In genomic region chr9:66991750-66992410, GRCm38 (mm10) we compare ENCODE assay signal across 14 mouse cellular contexts. TPM values are rescaled to one million over a fixed set of nuclear protein-coding genes. Genes with fewer than 3 reads are reported as not detected.
A peak's percentile ranks its signal among the peaks of the same experiment; 100 is the strongest.
DNase-seq lines count a peak whose midpoint lies in the region; ATAC-seq and TF ChIP-seq lines count a peak whose summit lies in the region.
"Had no signal": no experiment of that assay in that cellular context is flagged by ENCODE, and none has a peak within 500 bp of the region (broad histone marks: within the 10 kb centered on the region; RNA-seq: fewer than 3 reads in every experiment).

No protein-coding gene starts in this region.

- no peaks in the 10 kb centered on the region for H3K9me3 ChIP-seq in liver, embryonic 11.5 days (ENCODE audit: control insufficient read depth, low read length)
- no peaks in the 10 kb centered on the region for H3K9me3 ChIP-seq in MEL (replicated peaks; ENCODE audit: insufficient read depth, low read length)
- H3K9me3 ChIP-seq in liver, embryonic 15.5 days (replicated peaks) = no peaks in the 10 kb centered on the region
- H3K9me3 ChIP-seq: embryonic facial prominence, embryonic 13.5 days; forebrain, embryonic 13.5 days; hindbrain, embryonic 13.5 days; intestine, embryonic 15.5 days; neural tube, embryonic 13.5 days had no signal

- TF ChIP-seq POLR2A in MEL (IDR thresholded peaks at IDR 0.05; ENCODE audit: control insufficient read depth in 1 of 2, insufficient read depth in 1 of 2, low read depth in 1 of 2, low read length in 2 of 2, poor library complexity in 1 of 2) = no peak
- no peak for TF ChIP-seq POLR2A in bone marrow, adult 2 months (IDR thresholded peaks at IDR 0.05; ENCODE audit: borderline replicate concordance, control insufficient read depth, low read depth, low read length)

- H3K4me2 ChIP-seq in liver, embryonic 11.5 days = peak overlapping the region; percentile 30
- H3K4me2 ChIP-seq in liver, embryonic 15.5 days = peak overlapping the region; percentile 27
- H3K4me2 ChIP-seq: embryonic facial prominence, embryonic 13.5 days; forebrain, embryonic 13.5 days; hindbrain, embryonic 13.5 days; intestine, embryonic 15.5 days; neural tube, embryonic 13.5 days had no signal

- no peak for TF ChIP-seq RAD21 in MEL (IDR thresholded peaks at IDR 0.05; ENCODE audit: low read depth, low read length)

- no peaks in the 10 kb centered on the region for H3K36me3 ChIP-seq in liver, embryonic 11.5 days (ENCODE audit: control insufficient read depth, insufficient read depth, low read length)
- peaks cover 0 to 53% of the 10 kb centered on the region in 2 experiments; a peak in 2 of 4 replicates for H3K36me3 ChIP-seq in MEL (ENCODE audit: control insufficient read depth in 1 of 2, insufficient read depth in 2 of 2, low read length in 2 of 2)
- no peaks in the 10 kb centered on the region for H3K36me3 ChIP-seq in liver, embryonic 15.5 days (replicated peaks)
- H3K36me3 ChIP-seq: embryonic facial prominence, embryonic 13.5 days; hindbrain, embryonic 13.5 days; intestine, embryonic 15.5 days; neural tube, embryonic 13.5 days had no signal

- H3K27me3 ChIP-seq in liver, embryonic 11.5 days (replicated peaks; ENCODE audit: control insufficient read depth, insufficient read depth, low read length) = no peaks in the 10 kb centered on the region
- H3K27me3 ChIP-seq in MEL (ENCODE audit: control insufficient read depth in 1 of 2, insufficient read depth in 2 of 2, low read length in 2 of 2) = no peaks in the 10 kb centered on the region
- H3K27me3 ChIP-seq in liver, embryonic 15.5 days = no peaks in the 10 kb centered on the region
- H3K27me3 ChIP-seq: embryonic facial prominence, embryonic 13.5 days; forebrain, embryonic 13.5 days; hindbrain, embryonic 13.5 days; intestine, embryonic 15.5 days; neural tube, embryonic 13.5 days had no signal

- no peak for DNase-seq in liver, embryonic 11.5 days (ENCODE audit: low spot score)
- DNase-seq in liver (no peak), MEL (ENCODE audit: low read depth, low spot score) (peak; percentile 77)
- no peak for DNase-seq in adrenal gland, postnatal 25 days
- DNase-seq: right cerebral cortex, postnatal 25 days had no signal

- TF ChIP-seq CTCF in MEL (IDR thresholded peaks at IDR 0.05 in 2 of 3, conservative IDR thresholded peaks at IDR 0.05 in 1 of 3; ENCODE audit: control insufficient read depth in 1 of 3, insufficient read depth in 1 of 3, low read depth in 2 of 3, low read length in 3 of 3, poor library complexity in 1 of 3, severe bottlenecking in 1 of 3) = no peak
- TF ChIP-seq CTCF in bone marrow, adult 2 months (IDR thresholded peaks at IDR 0.05; ENCODE audit: control insufficient read depth, insufficient read depth, low read length) = no peak

- no peaks in the 10 kb centered on the region for H3K79me2 ChIP-seq in MEL (ENCODE audit: control insufficient read depth, insufficient read depth, low read length, poor library complexity)

- H3K4me1 ChIP-seq in liver, embryonic 11.5 days (replicated peaks; ENCODE audit: control insufficient read depth, insufficient read depth, low read length) = peaks cover 25% of the 10 kb centered on the region
- H3K4me1 ChIP-seq in MEL (ENCODE audit: control insufficient read depth in 1 of 2, insufficient read depth in 2 of 2, low read length in 2 of 2) = peaks cover 17 to 53% of the 10 kb centered on the region in 2 experiments
- H3K4me1 ChIP-seq in bone marrow, adult 2 months (ENCODE audit: control insufficient read depth, insufficient read depth, low read length) = peaks cover 4% of the 10 kb centered on the region
- H3K4me1 ChIP-seq in liver, embryonic 15.5 days (replicated peaks) = peaks cover 57% of the 10 kb centered on the region
- H3K4me1 ChIP-seq: forebrain, embryonic 13.5 days had no signal

- H3K27ac ChIP-seq in liver, embryonic 11.5 days (ENCODE audit: low read depth, low read length) = 0 out of 2 replicates have a peak overlapping the region, but pooled peaks have one; percentile 13
- H3K27ac ChIP-seq in MEL (ENCODE audit: control insufficient read depth, low read depth, low read length) = peak overlapping the region; percentile 87
- H3K27ac ChIP-seq in bone marrow, adult 2 months (ENCODE audit: control insufficient read depth, insufficient read depth, low read depth, low read length, poor library complexity) = 0 out of 2 replicates have a peak overlapping the region, but pooled peaks have one; percentile 7
- H3K27ac ChIP-seq in liver, embryonic 15.5 days (replicated peaks) = peak overlapping the region; percentile 73
- H3K27ac ChIP-seq: embryonic facial prominence, embryonic 13.5 days; forebrain, embryonic 13.5 days; hindbrain, embryonic 13.5 days; intestine, embryonic 15.5 days; layer of hippocampus, adult 2 months; neural tube, embryonic 13.5 days had no signal

- WGBS in liver, embryonic 11.5 days = 63% methylated on average over 8 of the region's 8 CpGs
- WGBS in bone marrow, adult 2 months = 33% methylated on average over 8 of the region's 8 CpGs
- 54% methylated on average over 8 of the region's 8 CpGs for WGBS in liver, embryonic 15.5 days (ENCODE audit: insufficient replicate concordance)

- TF ChIP-seq EP300 in MEL (IDR thresholded peaks at IDR 0.05; ENCODE audit: low read depth in 1 of 2, low read length in 2 of 2) = peak in 1 of 2 experiments; percentile 1; a peak in 1 of 4 replicates

- no peak overlapping the region for H3K4me3 ChIP-seq in liver, embryonic 11.5 days (ENCODE audit: low read depth, low read length)
- H3K4me3 ChIP-seq in MEL (ENCODE audit: control insufficient read depth in 1 of 2, insufficient read depth in 1 of 2, low read depth in 2 of 2, low read length in 2 of 2) = peak overlapping the region; percentile 36 to 57
- no peak overlapping the region for H3K4me3 ChIP-seq in bone marrow, adult 2 months (replicated peaks; ENCODE audit: control insufficient read depth, low read depth, low read length)
- no peak overlapping the region for H3K4me3 ChIP-seq in liver, embryonic 15.5 days (replicated peaks)
- H3K4me3 ChIP-seq: embryonic facial prominence, embryonic 13.5 days; forebrain, embryonic 13.5 days; hindbrain, embryonic 13.5 days; intestine, embryonic 15.5 days; layer of hippocampus, adult 2 months; neural tube, embryonic 13.5 days had no signal

- no peak overlapping the region for H3K9ac ChIP-seq in liver, embryonic 11.5 days (ENCODE audit: low read depth, low read length)
- peak overlapping the region; percentile 62 for H3K9ac ChIP-seq in MEL (ENCODE audit: control insufficient read depth, low read depth, low read length, poor library complexity, severe bottlenecking)
- H3K9ac ChIP-seq in liver, embryonic 15.5 days = no peak overlapping the region
- H3K9ac ChIP-seq: embryonic facial prominence, embryonic 13.5 days; forebrain, embryonic 13.5 days; hindbrain, embryonic 13.5 days; intestine, embryonic 15.5 days; neural tube, embryonic 13.5 days had no signal

- ATAC-seq in liver, embryonic 11.5 days (replicated peaks; ENCODE audit: low FRiP score) = no peak
- no peak for ATAC-seq in liver, embryonic 15.5 days (ENCODE audit: insufficient read depth)
- ATAC-seq in activated CD4-positive, CD25-positive, alpha-beta regulatory T cell, adult 4 months = no peak
- ATAC-seq: forebrain, embryonic 13.5 days; intestine, embryonic 15.5 days had no signal

TF ChIP-seq in MEL, 35 proteins besides CTCF, POLR2A, EP300 and RAD21:
- TF ChIP-seq MYC (IDR thresholded peaks at IDR 0.05; ENCODE audit: low read depth, low read length) = no peak
- 0 out of 2 replicates have a peak, but pooled peaks have one; percentile 23 for TF ChIP-seq UBTF (IDR thresholded peaks at IDR 0.05; ENCODE audit: borderline replicate concordance, insufficient read depth, low read depth, low read length)
- no peak for TF ChIP-seq CHD2 (IDR thresholded peaks at IDR 0.05; ENCODE audit: low read length)
- TF ChIP-seq RCOR1 (IDR thresholded peaks at IDR 0.05; ENCODE audit: low read depth, low read length) = no peak
- peak; percentile 6; the same call in 1 of the 2 replicates for TF ChIP-seq TCF12 (IDR thresholded peaks at IDR 0.05; ENCODE audit: low read depth, low read length)
- TF ChIP-seq MAX (IDR thresholded peaks at IDR 0.05; ENCODE audit: low read length) = no peak

RNA-seq across cellular contexts. Expression of gene Lactb, which starts 16.6 kb away (rescaled TPM):
- 11.6 and 12.7 TPM in 2 replicates for polyA plus RNA-seq in liver, embryonic 11.5 days (2014; fragmentation: Nextera tagmentation; extraction: Ambion mirVana)
- 27.0 and 28.9 TPM in 2 replicates for total RNA-seq in MEL (2012; rRNA removed)
- polyA plus RNA-seq in MEL (2012; ENCODE audit: insufficient read depth in 1 of 2, insufficient read length in 2 of 2, low read depth in 1 of 2, low replicate concordance in 2 of 2, missing spikeins in 1 of 2) = 100 to 1,000 TPM in 1 of 2 experiments, 10 to 100 TPM in 1; 36.9 to 108 TPM
- 8.1 and 8.6 TPM in 2 replicates for polyA plus RNA-seq in bone marrow, adult 2 months (2011; ENCODE audit: insufficient read depth, insufficient read length, low replicate concordance, missing spikeins)
- polyA plus RNA-seq in liver, embryonic 15.5 days (2015; fragmentation: Nextera tagmentation; extraction: Ambion mirVana) = 4.7 and 4.8 TPM in 2 replicates
- 1 to 10 TPM; 3.8 to 5.9 TPM for polyA plus RNA-seq in activated CD4-positive, CD25-positive, alpha-beta regulatory T cell, adult 4 months (2017; shearing (Covaris generic))
- 16.6 and 18.5 TPM in 2 replicates for total RNA-seq in adrenal gland, postnatal 25 days (2021)

RNA-seq across cellular contexts. Expression of gene Rps27l, which starts 46.0 kb away (rescaled TPM):
- polyA plus RNA-seq in liver, embryonic 11.5 days (2014; fragmentation: Nextera tagmentation; extraction: Ambion mirVana) = 1,011 and 1,028 TPM in 2 replicates
- total RNA-seq in MEL (2012; rRNA removed) = 502 and 524 TPM in 2 replicates
- 100 to 1,000 TPM in 1 of 2 experiments, not detected in 1; 469 TPM for polyA plus RNA-seq in MEL (2012; ENCODE audit: insufficient read depth in 1 of 2, insufficient read length in 2 of 2, low read depth in 1 of 2, low replicate concordance in 2 of 2, missing spikeins in 1 of 2)
- 99.8 and 183 TPM in 2 replicates for polyA plus RNA-seq in bone marrow, adult 2 months (2011; ENCODE audit: insufficient read depth, insufficient read length, low replicate concordance, missing spikeins)
- polyA plus RNA-seq in liver, embryonic 15.5 days (2015; fragmentation: Nextera tagmentation; extraction: Ambion mirVana) = 368 and 453 TPM in 2 replicates
- 100 to 1,000 TPM; 217 to 295 TPM for polyA plus RNA-seq in activated CD4-positive, CD25-positive, alpha-beta regulatory T cell, adult 4 months (2017; shearing (Covaris generic))
- 254 and 278 TPM in 2 replicates for total RNA-seq in adrenal gland, postnatal 25 days (2021)

RNA-seq across cellular contexts. Expression of gene Tpm1, which starts 57.3 kb away (rescaled TPM):
- 378 and 420 TPM in 2 replicates for polyA plus RNA-seq in liver, embryonic 11.5 days (2014; fragmentation: Nextera tagmentation; extraction: Ambion mirVana)
- 38.2 and 56.5 TPM in 2 replicates for total RNA-seq in MEL (2012; rRNA removed)
- polyA plus RNA-seq in MEL (2012; ENCODE audit: insufficient read depth in 1 of 2, insufficient read length in 2 of 2, low read depth in 1 of 2, low replicate concordance in 2 of 2, missing spikeins in 1 of 2) = 100 to 1,000 TPM in 1 of 2 experiments, not detected in 1; 113 TPM
- polyA plus RNA-seq in bone marrow, adult 2 months (2011; ENCODE audit: insufficient read depth, insufficient read length, low replicate concordance, missing spikeins) = 167 and 282 TPM in 2 replicates
- 117 and 136 TPM in 2 replicates for polyA plus RNA-seq in liver, embryonic 15.5 days (2015; fragmentation: Nextera tagmentation; extraction: Ambion mirVana)
- polyA plus RNA-seq in activated CD4-positive, CD25-positive, alpha-beta regulatory T cell, adult 4 months (2017; shearing (Covaris generic)) = 10 to 100 TPM; 30.8 to 35.8 TPM
- total RNA-seq in adrenal gland, postnatal 25 days (2021) = 166 and 180 TPM in 2 replicates

Comparison
In these comparisons a context has a peak if more than half of its experiments do, and no peak if none do; other contexts are left out.
1. H3K27ac ChIP-seq: peak in every context shown above with its lines; median percentile 87 in MEL; 73 in liver, embryonic 15.5 days; 13 in liver, embryonic 11.5 days; 7 in bone marrow, adult 2 months.
2. H3K4me3 ChIP-seq: peak in MEL (2 of 2); none in liver, embryonic 11.5 days (single experiment), bone marrow, adult 2 months (single experiment) and liver, embryonic 15.5 days (single experiment).